Mouse (Mus musculus): ENCODE measurements at regions not wholly inside any gene's neighbourhood (a gene's known extent, or its start where the extent isn't known, plus 50 kb on each side); places are given as distances from the start of the nearest gene placed in this dataset.

- DNase-seq = no peak
Observed at GRCm38 (mm10) chr3:29890764-29891163, 657.0 kb downstream of the Mecom start.

DNA sequence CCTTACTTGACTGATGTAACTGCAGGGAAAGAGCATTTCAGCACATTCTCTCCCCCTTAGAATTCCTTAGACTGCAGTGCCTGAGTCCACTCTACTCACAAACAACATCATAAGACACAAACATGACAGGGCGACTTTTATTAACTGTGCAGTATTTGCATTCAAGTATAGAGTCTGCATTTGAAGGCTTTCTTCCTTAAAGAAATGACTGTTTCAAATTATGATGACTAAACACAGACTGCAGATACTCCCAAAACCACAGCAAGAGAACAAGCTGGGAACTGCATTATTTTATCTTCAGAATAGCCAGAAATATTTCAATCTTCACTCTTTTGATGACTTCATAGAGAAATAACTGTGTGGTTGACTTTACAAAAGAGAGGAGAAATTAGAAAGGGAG is 657.5 kb downstream of the Mecom start:
- no peak for DNase-seq

GRCm38 (mm10) chr3:29889638-29890037 is 658.2 kb downstream of the Mecom start:
- no peak for DNase-seq

- DNase-seq = no peak
Observed at GRCm38 (mm10) chr3:29879966-29880365, 667.8 kb downstream of the Mecom start.

DNA sequence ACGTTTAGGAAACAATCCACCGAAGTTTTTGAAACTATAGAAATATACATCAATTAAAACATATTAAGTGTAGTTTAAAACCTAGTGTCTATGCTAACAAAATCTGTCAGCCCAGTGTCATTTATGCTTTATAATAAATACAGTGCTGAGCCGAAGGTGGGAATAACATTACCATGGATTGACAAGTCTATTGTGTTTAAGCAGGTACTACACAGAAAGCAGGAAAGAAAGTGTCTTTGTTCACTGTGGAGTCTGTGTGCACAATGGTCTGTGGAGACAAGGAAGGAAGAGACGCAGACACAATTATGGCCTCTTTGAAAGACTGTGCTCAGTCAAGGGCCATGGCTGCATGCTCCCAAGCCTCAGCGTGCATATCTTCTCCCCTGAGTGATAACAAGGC is 672.0 kb downstream of the Mecom start:
- DNase-seq = no peak

DNA sequence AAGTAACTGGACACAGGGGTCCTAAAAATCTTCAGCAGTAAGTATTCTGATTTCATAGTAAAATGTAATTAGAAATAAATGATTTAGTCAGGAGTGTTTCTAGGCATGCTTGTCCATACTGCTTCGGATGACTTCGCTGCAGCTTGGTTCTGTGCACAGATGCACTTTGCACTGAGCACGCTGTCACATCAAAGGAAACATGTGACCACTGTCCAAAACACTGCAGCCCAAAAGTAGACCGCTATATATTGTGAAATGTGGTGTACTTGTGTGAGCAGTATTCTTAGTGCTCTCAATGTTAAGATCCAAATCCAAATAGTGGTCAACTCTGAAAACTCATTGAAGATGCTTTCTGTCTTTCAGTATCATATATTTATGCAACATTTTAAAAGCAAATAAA is 685.4 kb downstream of the Mecom start:
- no peak for DNase-seq

DNA sequence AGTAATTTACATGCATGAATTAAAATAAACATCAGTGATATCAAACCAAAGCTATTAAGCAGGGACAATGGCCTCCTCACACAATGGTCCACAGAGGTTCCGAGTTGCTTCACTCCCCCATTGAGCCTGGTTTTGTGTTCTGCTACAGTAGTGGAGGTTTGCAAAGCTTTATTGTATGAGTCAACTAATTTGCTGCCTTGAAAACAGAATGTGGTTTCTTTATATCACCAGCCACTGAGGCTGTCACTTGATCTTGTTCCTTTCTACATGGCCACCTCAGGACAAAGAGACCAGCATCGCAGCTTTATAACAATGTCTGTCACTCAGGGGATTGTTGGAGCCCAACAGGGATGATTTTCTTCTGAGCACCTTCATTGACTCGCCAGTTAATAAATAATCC is 695.3 kb downstream of the Mecom start:
- DNase-seq = no peak

- no peak for DNase-seq
Observed at GRCm38 (mm10) chr3:29835432-29835831, 712.4 kb downstream of the Mecom start.

DNA sequence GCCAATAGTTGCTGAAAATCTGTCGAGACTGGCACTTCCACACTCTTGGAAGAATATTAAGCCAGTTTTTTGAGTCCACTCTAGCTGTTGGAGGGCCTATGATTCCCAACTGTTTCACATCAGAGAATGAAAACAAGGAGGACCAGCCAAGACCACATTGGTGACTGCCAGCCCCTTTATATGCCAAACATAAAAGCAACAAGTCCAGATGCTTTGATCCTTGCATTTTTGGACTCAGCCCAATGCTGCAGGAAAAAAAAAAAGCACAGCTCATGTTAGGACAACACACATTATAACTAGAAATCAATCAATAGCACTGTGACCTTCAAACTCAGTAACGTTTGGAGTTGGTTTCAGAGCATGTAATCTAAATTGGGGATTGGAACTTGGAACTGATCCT is 712.9 kb downstream of the Mecom start:
- DNase-seq = no peak

GRCm38 (mm10) chr3:29831346-29831745 is 716.5 kb downstream of the Mecom start:
- no peak for DNase-seq

GRCm38 (mm10) chr3:29822622-29823370 is 725.0 kb downstream of the Mecom start:
- no peak for DNase-seq

DNA sequence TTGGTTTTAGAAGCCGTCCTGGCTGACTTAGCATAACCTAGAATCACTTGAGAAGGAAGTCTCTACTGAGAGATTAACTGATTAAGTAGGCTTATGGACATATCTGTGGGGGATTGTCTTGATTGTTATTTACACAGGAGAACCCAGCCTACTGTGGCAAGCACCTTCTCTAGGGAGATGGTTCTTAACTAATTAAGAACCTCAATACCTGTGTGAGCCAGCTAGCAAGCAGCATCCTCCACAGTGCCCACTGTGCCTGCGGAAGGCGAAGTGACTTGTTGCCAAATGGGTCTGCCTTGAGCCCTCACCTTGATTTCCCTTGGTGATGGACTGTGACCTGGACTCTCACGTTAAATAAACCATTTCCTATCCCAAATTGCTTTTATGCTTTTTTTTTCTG is 730.8 kb downstream of the Mecom start:
- no peak for DNase-seq

GRCm38 (mm10) chr3:29813276-29813675 is 731.5 kb downstream of the Egfem1 start:
- DNase-seq = no peak

- no peak for DNase-seq
Observed at GRCm38 (mm10) chr3:29812480-29813240, 730.8 kb downstream of the Egfem1 start.

DNA sequence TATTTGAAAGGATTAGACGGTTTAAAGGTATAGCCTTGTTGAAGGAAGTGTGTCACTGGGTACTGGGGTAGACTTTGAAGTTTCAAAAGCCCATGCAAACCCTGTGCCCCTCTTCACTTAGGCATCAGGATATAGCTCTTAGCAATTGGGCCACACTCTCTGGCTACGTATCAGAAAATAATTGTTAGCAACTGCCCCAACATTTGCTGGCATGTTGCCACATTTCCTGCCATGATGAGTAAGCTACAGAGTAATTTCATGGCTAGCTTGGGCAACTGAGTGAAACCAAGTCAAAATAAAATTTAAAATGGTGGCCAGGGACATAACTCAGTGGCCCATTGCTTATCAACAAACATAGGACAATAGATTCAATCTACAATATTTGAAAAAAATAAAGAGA is 724.2 kb downstream of the Egfem1 start:
- no peak for DNase-seq

DNA sequence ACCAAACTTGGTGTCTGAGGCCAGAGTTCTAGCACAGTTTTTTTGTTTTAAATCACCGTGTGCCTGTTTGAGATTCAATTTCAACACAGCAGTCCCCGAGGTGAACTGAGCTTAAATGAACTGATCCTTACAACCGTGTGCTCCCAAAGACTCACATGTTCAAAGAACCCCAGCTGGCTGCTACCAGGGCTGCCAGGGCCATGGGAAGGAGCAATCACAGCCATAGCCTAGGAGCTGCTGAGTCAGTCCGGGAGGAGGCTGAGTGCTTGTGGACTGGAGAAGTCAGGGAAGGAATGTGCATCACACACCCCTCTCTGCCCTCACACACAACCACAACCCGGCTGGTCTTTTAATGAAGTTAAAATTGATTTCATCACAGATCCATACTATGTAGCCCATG is 721.6 kb downstream of the Egfem1 start:
- no peak for DNase-seq

GRCm38 (mm10) chr3:29801081-29801480 is 719.3 kb downstream of the Egfem1 start:
- no peak for DNase-seq

DNA sequence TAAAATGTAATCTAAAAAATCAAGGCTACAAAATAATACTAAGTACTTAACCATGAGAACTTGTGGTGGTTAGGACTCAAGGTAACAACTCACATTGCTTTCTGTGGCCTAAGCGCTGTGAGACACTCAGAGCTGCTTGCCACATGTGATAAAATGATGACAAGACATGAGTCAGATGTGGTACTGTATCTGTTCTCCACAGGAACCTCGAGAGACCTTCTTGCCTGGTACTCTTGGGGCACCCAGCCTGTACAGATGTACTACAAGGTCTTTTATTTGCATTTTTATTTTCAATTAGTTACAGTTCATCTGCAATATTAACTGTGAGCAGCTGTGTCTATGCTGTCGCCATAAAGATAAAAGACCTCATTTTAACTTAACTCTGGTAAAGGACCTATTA is 692.5 kb downstream of the Egfem1 start:
- DNase-seq = no peak

- DNase-seq = no peak
Observed at GRCm38 (mm10) chr3:29771194-29771593, 689.4 kb downstream of the Egfem1 start.

DNA sequence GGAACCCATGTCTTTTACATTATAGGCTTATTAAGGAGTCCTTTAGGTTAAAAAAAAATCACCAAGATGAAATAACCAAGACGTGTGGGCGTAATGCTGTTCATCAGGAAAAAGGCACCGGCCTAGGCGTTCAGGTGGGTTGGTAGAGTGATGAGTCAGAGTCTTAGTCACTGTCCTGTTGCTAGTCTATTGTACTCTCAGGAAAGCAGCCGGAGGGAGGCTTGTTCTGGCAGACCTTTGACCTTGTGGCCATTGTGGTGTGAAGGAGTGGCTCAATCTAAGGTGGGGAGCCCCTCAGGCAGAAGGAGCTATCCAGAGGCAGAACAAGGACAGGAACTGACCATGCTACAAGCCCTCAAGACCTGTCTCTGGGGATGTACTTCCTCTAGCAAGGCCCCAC is 686.8 kb downstream of the Egfem1 start:
- DNase-seq = no peak

GRCm38 (mm10) chr3:29764021-29764420 is 682.2 kb downstream of the Egfem1 start:
- no peak for DNase-seq

GRCm38 (mm10) chr3:29757821-29758494 is 676.1 kb downstream of the Egfem1 start:
- peak; percentile 6 for DNase-seq
